Mouse (Mus musculus): ENCODE data around the gene Cops9. TPM values are rescaled to one million over a fixed set of nuclear protein-coding genes. Genes with fewer than 3 reads are reported as not detected.

Cops9 gene
- polyA plus RNA-seq, 1 experiment from 2014 or later: 354 TPM

- Histone ChIP-seq H3K9ac (ENCODE audit: low read depth, low read length) (no peak overlapping the region), H3K4me1 (replicated peaks; ENCODE audit: control insufficient read depth, insufficient read depth, low read length) (no peaks in the 10 kb centered on the region), H3K4me2 (no peak overlapping the region), H3K27me3 (replicated peaks; ENCODE audit: control insufficient read depth, insufficient read depth, low read length) (no peaks in the 10 kb centered on the region), H3K36me3 (ENCODE audit: control insufficient read depth, insufficient read depth, low read length) (peaks cover 6% of the 10 kb centered on the region; the same call in 1 of the 2 replicates), H3K9me3 (ENCODE audit: control insufficient read depth, low read length) (no peaks in the 10 kb centered on the region), H3K4me3 (ENCODE audit: low read depth, low read length) (no peak overlapping the region), H3K27ac (ENCODE audit: low read depth, low read length) (no peak overlapping the region)
- no peak for ATAC-seq (replicated peaks; ENCODE audit: low FRiP score)
- WGBS: 63% methylated on average over 6 of the region's 6 CpGs
- no peak for DNase-seq (ENCODE audit: low spot score)
Observed at GRCm38 (mm10) chr1:92632948-92633347, 8.8 kb downstream of the Cops9 start.

GRCm38 (mm10) chr1:92632196-92632595 lies 9.6 kb downstream of the Cops9 start:
- 75% methylated on average over 5 of the region's 5 CpGs for WGBS
- no peak for ATAC-seq (replicated peaks; ENCODE audit: low FRiP score)
- Histone ChIP-seq H3K27me3 (replicated peaks; ENCODE audit: control insufficient read depth, insufficient read depth, low read length) (no peaks in the 10 kb centered on the region), H3K27ac (ENCODE audit: low read depth, low read length) (no peak overlapping the region), H3K4me2 (no peak overlapping the region), H3K9ac (ENCODE audit: low read depth, low read length) (no peak overlapping the region), H3K4me3 (ENCODE audit: low read depth, low read length) (no peak overlapping the region), H3K4me1 (replicated peaks; ENCODE audit: control insufficient read depth, insufficient read depth, low read length) (no peaks in the 10 kb centered on the region), H3K9me3 (ENCODE audit: control insufficient read depth, low read length) (no peaks in the 10 kb centered on the region), H3K36me3 (ENCODE audit: control insufficient read depth, insufficient read depth, low read length) (peaks cover 2% of the 10 kb centered on the region; the same call in 1 of the 2 replicates)
- DNase-seq (ENCODE audit: low spot score): no peak

GRCm38 (mm10) chr1:92628227-92628626 lies 13.6 kb downstream of the Cops9 start:
- no peak for DNase-seq (ENCODE audit: low spot score)
- ATAC-seq (replicated peaks; ENCODE audit: low FRiP score): no peak
- WGBS: 47% methylated on average over 4 of the region's 4 CpGs

GRCm38 (mm10) chr1:92618360-92618759 lies 23.4 kb downstream of the Cops9 start:
- Histone ChIP-seq H3K9me3 (ENCODE audit: control insufficient read depth, low read length) (no peaks in the 10 kb centered on the region), H3K36me3 (ENCODE audit: control insufficient read depth, insufficient read depth, low read length) (no peaks in the 10 kb centered on the region), H3K4me1 (replicated peaks; ENCODE audit: control insufficient read depth, insufficient read depth, low read length) (no peaks in the 10 kb centered on the region), H3K4me2 (no peak overlapping the region), H3K4me3 (ENCODE audit: low read depth, low read length) (no peak overlapping the region), H3K27ac (ENCODE audit: low read depth, low read length) (no peak overlapping the region), H3K27me3 (replicated peaks; ENCODE audit: control insufficient read depth, insufficient read depth, low read length) (no peaks in the 10 kb centered on the region), H3K9ac (ENCODE audit: low read depth, low read length) (no peak overlapping the region)
- 69% methylated on average over 4 of the region's 4 CpGs for WGBS
- ATAC-seq (replicated peaks; ENCODE audit: low FRiP score) (no peak), DNase-seq (ENCODE audit: low spot score) (no peak)

More at GRCm38 (mm10) chr1:92628227-92628626, 13.6 kb downstream of the Cops9 start:
- Histone ChIP-seq H3K9ac (ENCODE audit: low read depth, low read length) (no peak overlapping the region), H3K4me3 (ENCODE audit: low read depth, low read length) (no peak overlapping the region), H3K36me3 (ENCODE audit: control insufficient read depth, insufficient read depth, low read length) (no peaks in the 10 kb centered on the region), H3K9me3 (ENCODE audit: control insufficient read depth, low read length) (no peaks in the 10 kb centered on the region), H3K27ac (ENCODE audit: low read depth, low read length) (no peak overlapping the region), H3K4me1 (replicated peaks; ENCODE audit: control insufficient read depth, insufficient read depth, low read length) (no peaks in the 10 kb centered on the region), H3K4me2 (no peak overlapping the region), H3K27me3 (replicated peaks; ENCODE audit: control insufficient read depth, insufficient read depth, low read length) (no peaks in the 10 kb centered on the region)

- H3K36me3 ChIP-seq (ENCODE audit: control insufficient read depth, insufficient read depth, low read length): no peaks in the 10 kb centered on the region
- H3K4me1 ChIP-seq (replicated peaks; ENCODE audit: control insufficient read depth, insufficient read depth, low read length): no peaks in the 10 kb centered on the region
- H3K27me3 ChIP-seq (replicated peaks; ENCODE audit: control insufficient read depth, insufficient read depth, low read length): no peaks in the 10 kb centered on the region
- no peak within 1 kb of the TSS for H3K9ac ChIP-seq (ENCODE audit: low read depth, low read length)
- H3K4me3 ChIP-seq (ENCODE audit: low read depth, low read length): no peak within 1 kb of the TSS
- no peaks in the 10 kb centered on the region for H3K9me3 ChIP-seq (ENCODE audit: control insufficient read depth, low read length)
- ATAC-seq (replicated peaks; ENCODE audit: low FRiP score) (no peak), DNase-seq (ENCODE audit: low spot score) (no peak)
- H3K4me2 ChIP-seq: no peak within 1 kb of the TSS
- WGBS: 66% methylated on average over 2 of the region's 2 CpGs
- no peak within 1 kb of the TSS for H3K27ac ChIP-seq (ENCODE audit: low read depth, low read length)
Observed at GRCm38 (mm10) chr1:92617488-92617887, 24.3 kb downstream of the Cops9 start, which contains the start of gene Olfr12. Gene Olfr12, plus strand, starts transcription at chr1:92617788.

GRCm38 (mm10) chr1:92616046-92616445 lies 25.7 kb downstream of the Cops9 start:
- ATAC-seq (replicated peaks; ENCODE audit: low FRiP score) (no peak), DNase-seq (ENCODE audit: low spot score) (no peak)
- no peak overlapping the region for H3K9ac ChIP-seq (ENCODE audit: low read depth, low read length)
- H3K4me3 ChIP-seq (ENCODE audit: low read depth, low read length): no peak overlapping the region
- H3K27me3 ChIP-seq (replicated peaks; ENCODE audit: control insufficient read depth, insufficient read depth, low read length): no peaks in the 10 kb centered on the region
- no peaks in the 10 kb centered on the region for H3K9me3 ChIP-seq (ENCODE audit: control insufficient read depth, low read length)
- no peak overlapping the region for H3K27ac ChIP-seq (ENCODE audit: low read depth, low read length)
- no peaks in the 10 kb centered on the region for H3K4me1 ChIP-seq (replicated peaks; ENCODE audit: control insufficient read depth, insufficient read depth, low read length)
- H3K36me3 ChIP-seq (ENCODE audit: control insufficient read depth, insufficient read depth, low read length): no peaks in the 10 kb centered on the region
- WGBS: 74% methylated on average over 1 of the region's 1 CpGs
- H3K4me2 ChIP-seq: no peak overlapping the region

GRCm38 (mm10) chr1:92614516-92614915 lies 27.3 kb downstream of the Cops9 start:
- WGBS: 13% methylated on average over 1 of the region's 1 CpGs
- no peaks in the 10 kb centered on the region for H3K36me3 ChIP-seq (ENCODE audit: control insufficient read depth, insufficient read depth, low read length)
- no peak overlapping the region for H3K9ac ChIP-seq (ENCODE audit: low read depth, low read length)
- DNase-seq (ENCODE audit: low spot score) (no peak), ATAC-seq (replicated peaks; ENCODE audit: low FRiP score) (no peak)
- H3K9me3 ChIP-seq (ENCODE audit: control insufficient read depth, low read length): no peaks in the 10 kb centered on the region
- no peak overlapping the region for H3K4me3 ChIP-seq (ENCODE audit: low read depth, low read length)
- no peaks in the 10 kb centered on the region for H3K27me3 ChIP-seq (replicated peaks; ENCODE audit: control insufficient read depth, insufficient read depth, low read length)
- no peaks in the 10 kb centered on the region for H3K4me1 ChIP-seq (replicated peaks; ENCODE audit: control insufficient read depth, insufficient read depth, low read length)
- no peak overlapping the region for H3K27ac ChIP-seq (ENCODE audit: low read depth, low read length)
- H3K4me2 ChIP-seq: no peak overlapping the region

- Histone ChIP-seq H3K9me3 (ENCODE audit: control insufficient read depth, low read length) (no peaks in the 10 kb centered on the region), H3K4me1 (replicated peaks; ENCODE audit: control insufficient read depth, insufficient read depth, low read length) (no peaks in the 10 kb centered on the region), H3K9ac (ENCODE audit: low read depth, low read length) (no peak overlapping the region), H3K27ac (ENCODE audit: low read depth, low read length) (no peak overlapping the region), H3K27me3 (replicated peaks; ENCODE audit: control insufficient read depth, insufficient read depth, low read length) (no peaks in the 10 kb centered on the region), H3K4me2 (no peak overlapping the region), H3K36me3 (ENCODE audit: control insufficient read depth, insufficient read depth, low read length) (no peaks in the 10 kb centered on the region), H3K4me3 (ENCODE audit: low read depth, low read length) (no peak overlapping the region)
- no peak for ATAC-seq (replicated peaks; ENCODE audit: low FRiP score)
- 49% methylated on average over 4 of the region's 4 CpGs for WGBS
- DNase-seq (ENCODE audit: low spot score): no peak
Observed at GRCm38 (mm10) chr1:92613175-92613574, 28.6 kb downstream of the Cops9 start.

GRCm38 (mm10) chr1:92611008-92611407 lies 30.8 kb downstream of the Cops9 start:
- Histone ChIP-seq H3K4me2 (no peak overlapping the region), H3K4me1 (replicated peaks; ENCODE audit: control insufficient read depth, insufficient read depth, low read length) (no peaks in the 10 kb centered on the region), H3K36me3 (ENCODE audit: control insufficient read depth, insufficient read depth, low read length) (no peaks in the 10 kb centered on the region), H3K27me3 (replicated peaks; ENCODE audit: control insufficient read depth, insufficient read depth, low read length) (no peaks in the 10 kb centered on the region), H3K27ac (ENCODE audit: low read depth, low read length) (no peak overlapping the region), H3K4me3 (ENCODE audit: low read depth, low read length) (no peak overlapping the region), H3K9ac (ENCODE audit: low read depth, low read length) (no peak overlapping the region), H3K9me3 (ENCODE audit: control insufficient read depth, low read length) (no peaks in the 10 kb centered on the region)
- ATAC-seq (replicated peaks; ENCODE audit: low FRiP score): no peak
- peak; percentile 38 for DNase-seq (ENCODE audit: low spot score)
- 3% methylated on average over 5 of the region's 5 CpGs for WGBS

All from liver, embryonic 11.5 days (tissue).